Mouse (Mus musculus): Measurements from ENCODE around the gene Zfp3. TPM values are rescaled to one million over a fixed set of nuclear protein-coding genes. Genes with fewer than 3 reads are reported as not detected.

Zfp3 gene
- polyA plus RNA-seq, 1 experiment from 2014 or later, result 13.2 TPM

GRCm38 (mm10) chr11:70792409-70792808 lies 28.4 kb downstream of the Zfp3 start:
- no peaks in the 10 kb centered on the region for H3K27me3 ChIP-seq
- no peak overlapping the region for H3K9ac ChIP-seq (replicated peaks)
- no peak for ATAC-seq
- no peaks in the 10 kb centered on the region for H3K4me1 ChIP-seq (replicated peaks)
- no peak overlapping the region for H3K4me2 ChIP-seq (replicated peaks)
- H3K9me3 ChIP-seq, result no peaks in the 10 kb centered on the region
- no peak overlapping the region for H3K4me3 ChIP-seq (replicated peaks)
- H3K27ac ChIP-seq, result no peak overlapping the region
- 93% methylated on average over 1 of the region's 1 CpGs for WGBS
- H3K36me3 ChIP-seq, result no peaks in the 10 kb centered on the region

- 87% methylated on average over 2 of the region's 2 CpGs for WGBS
- Histone ChIP-seq H3K4me2 (replicated peaks) (no peak overlapping the region), H3K9ac (replicated peaks) (no peak overlapping the region), H3K4me3 (replicated peaks) (no peak overlapping the region), H3K27me3 (no peaks in the 10 kb centered on the region), H3K4me1 (replicated peaks) (no peaks in the 10 kb centered on the region), H3K36me3 (no peaks in the 10 kb centered on the region), H3K9me3 (no peaks in the 10 kb centered on the region), H3K27ac (no peak overlapping the region)
- no peak for ATAC-seq
Measured at GRCm38 (mm10) chr11:70802208-70802864, 38.3 kb downstream of the Zfp3 start.

- H3K36me3 ChIP-seq, result no peaks in the 10 kb centered on the region
- no peaks in the 10 kb centered on the region for H3K27me3 ChIP-seq
- no peaks in the 10 kb centered on the region for H3K4me1 ChIP-seq (replicated peaks)
- no peak overlapping the region for H3K4me2 ChIP-seq (replicated peaks)
- 77% methylated on average over 2 of the region's 2 CpGs for WGBS
- no peaks in the 10 kb centered on the region for H3K9me3 ChIP-seq
- no peak for ATAC-seq
- no peak overlapping the region for H3K27ac ChIP-seq
- no peak overlapping the region for H3K9ac ChIP-seq (replicated peaks)
- H3K4me3 ChIP-seq (replicated peaks), result no peak overlapping the region
Measured at GRCm38 (mm10) chr11:70802865-70803261, 38.9 kb downstream of the Zfp3 start.

GRCm38 (mm10) chr11:70803711-70804200 lies 39.7 kb downstream of the Zfp3 start:
- H3K36me3 ChIP-seq, result no peaks in the 10 kb centered on the region
- no peak for ATAC-seq
- H3K4me3 ChIP-seq (replicated peaks), result no peak overlapping the region
- H3K9me3 ChIP-seq, result no peaks in the 10 kb centered on the region
- H3K27ac ChIP-seq, result no peak overlapping the region
- peaks cover under 1% of the 10 kb centered on the region; the same call in 1 of the 2 replicates for H3K4me1 ChIP-seq (replicated peaks)
- no peaks in the 10 kb centered on the region for H3K27me3 ChIP-seq
- 85% methylated on average over 6 of the region's 6 CpGs for WGBS
- H3K4me2 ChIP-seq (replicated peaks), result no peak overlapping the region
- H3K9ac ChIP-seq (replicated peaks), result no peak overlapping the region

- Histone ChIP-seq H3K36me3 (no peaks in the 10 kb centered on the region), H3K4me2 (replicated peaks) (no peak overlapping the region), H3K9ac (replicated peaks) (no peak overlapping the region), H3K4me1 (replicated peaks) (peaks cover 4% of the 10 kb centered on the region; the same call in 1 of the 2 replicates), H3K4me3 (replicated peaks) (no peak overlapping the region), H3K27me3 (no peaks in the 10 kb centered on the region), H3K9me3 (no peaks in the 10 kb centered on the region), H3K27ac (no peak overlapping the region)
- no peak for ATAC-seq
- WGBS, result 91% methylated on average over 3 of the region's 3 CpGs
Measured at GRCm38 (mm10) chr11:70804395-70804794, 40.4 kb downstream of the Zfp3 start.

GRCm38 (mm10) chr11:70805641-70806175 lies 41.7 kb downstream of the Zfp3 start:
- Histone ChIP-seq H3K4me1 (replicated peaks) (peaks cover 4% of the 10 kb centered on the region; the same call in 1 of the 2 replicates), H3K9ac (replicated peaks) (no peak overlapping the region), H3K4me3 (replicated peaks) (no peak overlapping the region), H3K9me3 (no peaks in the 10 kb centered on the region), H3K27me3 (no peaks in the 10 kb centered on the region), H3K27ac (no peak overlapping the region), H3K4me2 (replicated peaks) (no peak overlapping the region), H3K36me3 (no peaks in the 10 kb centered on the region)
- no peak for ATAC-seq
- 85% methylated on average over 8 of the region's 8 CpGs for WGBS

DNA sequence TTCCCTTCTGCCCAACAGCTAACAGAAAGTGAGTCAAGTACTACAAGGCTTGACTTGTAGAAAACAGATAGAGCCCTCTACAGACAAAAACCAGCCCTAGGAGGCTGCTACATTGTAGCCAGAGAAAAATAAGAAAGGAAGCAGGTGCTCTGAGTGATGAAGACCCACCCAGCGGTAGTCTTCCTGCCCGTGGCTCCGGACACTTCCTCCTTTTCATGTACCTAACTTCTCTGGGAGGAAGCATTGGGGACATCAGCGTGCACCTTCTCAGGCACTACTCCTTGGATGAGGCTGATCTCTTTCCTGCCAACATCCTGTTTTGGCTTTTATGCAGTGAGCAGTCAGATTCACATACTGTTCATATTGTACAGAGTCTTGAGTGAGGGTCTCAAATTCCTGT lies 42.7 kb downstream of the Zfp3 start:
- Histone ChIP-seq H3K4me3 (replicated peaks) (no peak overlapping the region), H3K9ac (replicated peaks) (no peak overlapping the region), H3K4me2 (replicated peaks) (no peak overlapping the region), H3K27ac (no peak overlapping the region), H3K36me3 (no peaks in the 10 kb centered on the region), H3K27me3 (no peaks in the 10 kb centered on the region), H3K9me3 (no peaks in the 10 kb centered on the region), H3K4me1 (replicated peaks) (peaks cover 4% of the 10 kb centered on the region; the same call in 1 of the 2 replicates)
- no peak for ATAC-seq
- WGBS, result 86% methylated on average over 4 of the region's 4 CpGs

- 92% methylated on average over 4 of the region's 4 CpGs for WGBS
- no peak for ATAC-seq
- Histone ChIP-seq H3K4me3 (replicated peaks) (no peak overlapping the region), H3K9me3 (no peaks in the 10 kb centered on the region), H3K27ac (no peak overlapping the region), H3K4me1 (replicated peaks) (peaks cover 4% of the 10 kb centered on the region; the same call in 1 of the 2 replicates), H3K4me2 (replicated peaks) (no peak overlapping the region), H3K27me3 (no peaks in the 10 kb centered on the region), H3K36me3 (no peaks in the 10 kb centered on the region), H3K9ac (replicated peaks) (no peak overlapping the region)
Measured at GRCm38 (mm10) chr11:70807630-70808029, 43.6 kb downstream of the Zfp3 start.

DNA sequence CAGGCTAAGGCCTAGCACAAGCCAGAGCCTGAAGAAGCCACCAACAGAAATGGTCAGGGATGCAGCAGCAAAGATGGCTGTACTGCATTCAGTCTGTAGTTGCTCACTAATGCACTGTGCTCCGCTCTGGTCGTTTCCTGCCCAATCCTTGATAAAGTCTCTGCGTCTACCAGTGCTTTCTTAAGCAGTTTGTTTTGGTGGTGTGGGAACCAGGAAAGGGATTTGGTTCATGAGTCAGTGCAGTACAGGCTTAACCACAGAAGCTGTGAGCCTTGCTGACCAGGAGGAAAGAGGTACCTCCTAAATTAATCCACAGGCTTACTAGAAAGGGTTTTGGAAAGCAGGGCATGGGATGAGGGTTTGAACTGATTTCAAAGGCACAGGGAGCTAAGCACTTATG lies 44.1 kb downstream of the Zfp3 start:
- H3K27me3 ChIP-seq, result no peaks in the 10 kb centered on the region
- no peak overlapping the region for H3K27ac ChIP-seq
- no peaks in the 10 kb centered on the region for H3K36me3 ChIP-seq
- WGBS, result 76% methylated on average over 3 of the region's 3 CpGs
- ATAC-seq, result no peak
- no peak overlapping the region for H3K4me3 ChIP-seq (replicated peaks)
- peaks cover 4% of the 10 kb centered on the region; the same call in 1 of the 2 replicates for H3K4me1 ChIP-seq (replicated peaks)
- H3K9me3 ChIP-seq, result no peaks in the 10 kb centered on the region
- H3K4me2 ChIP-seq (replicated peaks), result no peak overlapping the region
- no peak overlapping the region for H3K9ac ChIP-seq (replicated peaks)

DNA sequence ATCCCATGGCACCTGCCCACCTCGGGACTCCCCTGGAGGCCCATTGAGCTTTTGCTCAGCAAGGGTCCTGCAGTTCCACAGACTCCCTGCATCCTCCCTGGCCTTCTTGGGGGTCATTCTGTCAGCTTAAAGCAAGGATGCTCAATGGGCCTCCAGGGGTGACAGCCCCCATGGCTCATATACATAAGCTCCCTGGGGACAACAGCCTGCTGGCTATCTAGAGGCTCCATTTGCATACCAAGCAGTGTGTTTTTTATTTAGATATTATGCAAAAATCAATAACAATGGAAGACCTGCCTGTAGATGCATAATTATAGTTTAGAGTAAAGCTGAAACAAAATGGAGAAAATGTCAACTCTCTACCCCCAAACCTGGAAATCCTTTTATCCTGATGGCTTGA lies 45.0 kb downstream of the Zfp3 start:
- no peak for ATAC-seq
- Histone ChIP-seq H3K4me3 (replicated peaks) (no peak overlapping the region), H3K9ac (replicated peaks) (no peak overlapping the region), H3K9me3 (no peaks in the 10 kb centered on the region), H3K27ac (no peak overlapping the region), H3K4me1 (replicated peaks) (peaks cover 4% of the 10 kb centered on the region; the same call in 1 of the 2 replicates), H3K4me2 (replicated peaks) (no peak overlapping the region), H3K36me3 (no peaks in the 10 kb centered on the region), H3K27me3 (no peaks in the 10 kb centered on the region)
- WGBS, result 0% methylated on average over 1 of the region's 1 CpGs

DNA sequence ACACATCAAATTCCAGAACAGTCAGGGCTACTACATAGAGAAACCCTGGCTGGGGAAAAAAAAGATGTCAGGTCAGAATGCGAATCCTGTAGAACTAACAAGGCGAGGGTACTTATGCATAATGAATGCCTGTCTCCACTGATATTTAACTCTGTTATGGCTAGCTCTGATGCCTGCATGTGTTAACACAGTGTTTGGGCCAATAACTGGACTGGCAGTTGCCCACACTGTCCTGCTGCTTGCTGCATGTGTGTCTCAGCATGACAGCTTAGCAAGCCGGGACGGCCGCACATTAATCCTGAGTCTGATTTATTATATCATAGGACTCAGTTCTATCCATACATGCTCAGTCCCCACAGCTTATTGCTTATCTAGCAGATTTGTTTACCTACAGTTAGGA lies 47.0 kb downstream of the Zfp3 start:
- Histone ChIP-seq H3K27me3 (no peaks in the 10 kb centered on the region), H3K4me1 (replicated peaks) (peaks cover 4% of the 10 kb centered on the region; the same call in 1 of the 2 replicates), H3K9me3 (no peaks in the 10 kb centered on the region), H3K27ac (no peak overlapping the region), H3K9ac (replicated peaks) (no peak overlapping the region), H3K36me3 (no peaks in the 10 kb centered on the region), H3K4me2 (replicated peaks) (no peak overlapping the region), H3K4me3 (replicated peaks) (no peak overlapping the region)
- 83% methylated on average over 5 of the region's 5 CpGs for WGBS
- no peak for ATAC-seq

DNA sequence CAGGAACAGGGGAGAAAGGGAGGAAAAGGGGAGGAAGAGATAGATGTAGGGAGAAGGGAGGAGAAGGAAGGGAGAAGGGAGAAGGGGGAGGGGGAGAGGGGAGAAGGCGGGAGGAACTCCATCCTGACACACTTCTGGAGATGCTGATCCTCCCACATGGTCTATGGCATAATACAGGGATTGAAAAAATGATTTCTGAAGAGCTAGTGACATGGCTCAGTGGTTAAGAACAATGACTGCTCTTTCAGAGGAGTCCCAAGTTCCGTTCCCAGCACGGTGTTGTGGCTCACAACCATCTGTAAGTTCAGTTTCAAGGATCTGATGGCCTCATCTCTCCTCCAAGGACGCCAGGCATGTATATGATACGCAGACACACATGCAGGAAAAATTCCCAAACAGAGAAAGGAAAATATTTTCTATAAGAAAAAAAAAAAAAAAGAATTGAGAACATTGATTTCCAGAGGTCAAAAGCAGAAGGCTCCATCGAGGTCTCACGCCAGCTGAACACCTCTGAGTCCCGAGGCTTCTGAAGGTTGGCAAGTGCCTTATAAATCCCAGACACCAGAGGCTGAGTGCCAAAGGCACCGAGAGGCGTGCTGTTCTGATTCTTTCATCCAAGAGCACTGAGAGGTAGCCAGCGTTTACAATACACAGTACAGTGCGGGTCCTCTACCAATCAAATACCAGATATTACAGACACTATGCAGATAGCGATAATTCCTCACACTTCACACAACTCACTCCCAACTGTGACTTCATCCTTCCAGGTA lies 47.6 kb downstream of the Zfp3 start:
- WGBS, result 74% methylated on average over 13 of the region's 13 CpGs
- H3K9ac ChIP-seq (replicated peaks), result no peak overlapping the region
- no peaks in the 10 kb centered on the region for H3K9me3 ChIP-seq
- no peaks in the 10 kb centered on the region for H3K27me3 ChIP-seq
- no peak overlapping the region for H3K4me3 ChIP-seq (replicated peaks)
- H3K27ac ChIP-seq, result no peak overlapping the region
- peaks cover 4% of the 10 kb centered on the region; the same call in 1 of the 2 replicates for H3K4me1 ChIP-seq (replicated peaks)
- no peak overlapping the region for H3K4me2 ChIP-seq (replicated peaks)
- ATAC-seq, result no peak
- H3K36me3 ChIP-seq, result no peaks in the 10 kb centered on the region

All from midbrain, embryonic 13.5 days (tissue).